Mouse (Mus musculus) kidney, postnatal 0 days (tissue): ENCODE results near the gene Jakmip3. TPM values are rescaled to one million over a fixed set of nuclear protein-coding genes. Genes with fewer than 3 reads are reported as not detected.

Experiments used
- ATAC-seq: fragments of 200-750 bp; cut with Nextera tagmentation; replicated peaks from 2 replicates; pipeline ENCODE4 v1.8.0; 2017; ENCODE audit warnings: low read depth, moderate number of reproducible peaks, moderate TSS enrichment, moderate library complexity; ENCODE audit not compliant: low FRiP score
- DNase-seq: peaks from one replicate; pipeline ENCODE4 v3.0.0-alpha.2; 2016; ENCODE audit warnings: low spot score
- H3K27ac ChIP-seq: fragments of 300-500 bp; sonication (generic); 2 replicates; pipeline ENCODE4 v1.5.1; 2014; ENCODE audit warnings: mild to moderate bottlenecking
- H3K27me3 ChIP-seq: fragments of 300-500 bp; sonication (generic); 2 replicates; pipeline ENCODE4 v1.6.1; 2014; ENCODE audit warnings: low read length, mixed read lengths; ENCODE audit not compliant: insufficient read depth
- H3K36me3 ChIP-seq: fragments of 300-500 bp; sonication (generic); 2 replicates; pipeline ENCODE4 v1.6.1; 2014; ENCODE audit warnings: low read length, mixed read lengths; ENCODE audit not compliant: insufficient read depth
- H3K4me1 ChIP-seq: fragments of 300-500 bp; sonication (generic); replicated peaks from 2 replicates; pipeline ENCODE4 v1.6.1; 2014; ENCODE audit warnings: antibody characterized with exemption, low read length, mixed read lengths; ENCODE audit not compliant: insufficient read depth
- H3K4me2 ChIP-seq: fragments of 300-500 bp; sonication (generic); 2 replicates; pipeline ENCODE4 v1.6.1; 2014; ENCODE audit warnings: mild to moderate bottlenecking, low read length, moderate library complexity, mixed read lengths
- H3K4me3 ChIP-seq: fragments of 300-500 bp; sonication (generic); replicated peaks from 2 replicates; pipeline ENCODE4 v1.5.1; 2014; ENCODE audit warnings: low read depth, low read length
- H3K9ac ChIP-seq: fragments of 300-500 bp; sonication (generic); 2 replicates; pipeline ENCODE4 v1.6.1; 2014; ENCODE audit warnings: low read depth, low read length
- H3K9me3 ChIP-seq: fragments of 300-500 bp; sonication (generic); replicated peaks from 2 replicates; pipeline ENCODE4 v1.6.1; 2016; ENCODE audit warnings: low read length, inconsistent platforms, mixed read lengths
- CTCF ChIP-seq: IDR thresholded peaks from 2 replicates; pipeline ENCODE4 v1.5.1; 2016; ENCODE audit warnings: antibody characterized with exemption, low read depth, mild to moderate bottlenecking, moderate library complexity
- WGBS: fragments of 180-500 bp; shearing (Covaris S2); extraction: QIAGEN DNeasy Blood & Tissue Kit; methylation state at CpG from one replicate; pipeline ENCODE4 v1.1.7; 2014; 5-methylcytosine and 5-hydroxymethylcytosine counted together
- polyA plus RNA-seq: library from polyadenylated mRNA; unstranded; fragments of >200 nt; fragmentation: Nextera tagmentation; extraction: Ambion mirVana; gene quantifications from 2 replicates; pipeline ENCODE4 v1.2.1, GENCODE M21; 2015

The Jakmip3 gene
- polyA plus RNA-seq, 1 experiment from 2014 or later = 0.05 TPM

DNA sequence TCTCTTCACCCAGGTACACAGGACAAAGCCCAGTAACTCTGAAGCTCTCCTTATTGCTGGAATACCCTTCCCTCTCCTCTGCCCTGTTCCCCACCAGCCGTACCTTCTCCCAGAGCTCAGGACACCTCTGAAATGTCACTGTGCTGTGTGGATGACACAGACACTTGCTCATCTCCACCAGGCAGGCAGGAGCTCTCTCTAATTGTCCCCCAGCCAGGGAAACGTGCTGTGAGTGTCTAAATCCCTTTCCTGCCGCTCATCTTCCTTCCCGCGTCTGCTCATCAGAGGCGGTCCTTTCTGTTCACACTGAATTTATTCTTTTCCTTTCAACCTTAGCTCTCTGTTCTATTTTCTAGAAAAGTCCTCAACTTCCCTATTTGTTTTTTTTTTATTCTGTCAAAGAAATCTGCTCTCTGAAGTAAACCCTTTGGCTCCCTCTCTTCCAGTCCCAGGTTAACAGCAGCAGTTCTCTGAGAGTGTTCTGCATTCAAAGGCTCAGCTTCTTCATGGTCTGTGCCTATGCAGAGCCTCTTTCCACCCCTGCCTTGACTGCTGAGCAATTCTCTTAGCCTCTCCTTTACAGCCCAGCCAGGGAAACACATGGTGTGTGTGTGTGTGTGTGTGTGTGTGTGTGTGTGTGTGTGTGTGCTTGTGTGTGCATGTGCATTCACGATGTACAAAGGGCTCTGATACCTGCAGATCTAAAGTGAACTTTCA is 69.4 kb downstream of the Jakmip3 start:
- Histone ChIP-seq H3K27ac (no peak overlapping the region), H3K4me2 (no peak overlapping the region), H3K36me3 (no peaks in the 10 kb centered on the region), H3K9ac (no peak overlapping the region), H3K4me3 (no peak overlapping the region), H3K4me1 (no peaks in the 10 kb centered on the region), H3K9me3 (no peaks in the 10 kb centered on the region), H3K27me3 (no peaks in the 10 kb centered on the region)
- DNase-seq (no peak), ATAC-seq (no peak)
- TF ChIP-seq CTCF = no peak
- 59% methylated on average over 7 of the region's 7 CpGs for WGBS

DNA sequence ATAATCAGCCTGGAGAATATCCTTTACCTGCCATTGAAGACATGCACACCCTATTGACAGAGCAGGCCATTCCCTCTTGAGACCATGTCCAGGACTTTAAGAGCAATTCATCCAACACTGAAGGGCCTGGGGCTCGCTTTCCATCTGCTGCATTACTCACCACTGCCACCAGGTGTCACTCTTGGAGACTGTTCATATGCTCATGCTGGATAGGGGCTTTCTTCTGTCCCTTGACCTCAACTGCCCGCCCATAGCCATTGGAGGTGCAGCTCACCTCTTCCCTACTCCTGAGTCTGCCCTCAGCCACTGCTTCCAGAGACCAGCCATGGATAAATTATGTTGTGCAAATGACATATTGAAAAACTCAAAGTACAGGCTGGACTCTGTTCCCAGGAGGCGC is 70.5 kb downstream of the Jakmip3 start:
- H3K9me3 ChIP-seq = no peaks in the 10 kb centered on the region
- WGBS = 43% methylated on average over 3 of the region's 3 CpGs
- DNase-seq = peak; percentile 58

DNA sequence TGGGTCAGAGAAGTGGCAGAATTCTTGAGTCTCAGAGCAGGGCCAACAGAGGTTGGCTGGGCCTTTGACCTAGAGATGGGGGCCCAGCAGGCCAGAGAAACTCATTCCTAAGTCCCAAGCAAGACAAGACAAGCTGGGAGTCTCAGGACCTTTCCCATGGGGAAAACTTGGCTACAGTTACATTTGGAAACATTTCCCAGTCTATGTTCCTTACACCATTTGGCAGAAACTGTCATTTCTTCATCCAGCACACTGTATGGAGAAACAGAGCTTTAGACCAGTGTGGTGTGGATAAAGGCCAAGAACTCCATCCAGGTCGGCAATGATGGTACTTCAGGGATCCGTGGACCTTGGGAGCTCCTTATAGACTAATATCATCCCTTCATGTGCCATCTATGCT is 71.1 kb downstream of the Jakmip3 start:
- Histone ChIP-seq H3K9ac (no peak overlapping the region), H3K27me3 (no peaks in the 10 kb centered on the region), H3K27ac (no peak overlapping the region), H3K36me3 (no peaks in the 10 kb centered on the region), H3K4me2 (no peak overlapping the region), H3K4me1 (no peaks in the 10 kb centered on the region), H3K9me3 (no peaks in the 10 kb centered on the region), H3K4me3 (no peak overlapping the region)
- WGBS = 83% methylated on average over 2 of the region's 2 CpGs
- no peak for DNase-seq
- no peak for TF ChIP-seq CTCF
- no peak for ATAC-seq

More for the DNA sequence above, 70.5 kb downstream of the Jakmip3 start:
- no peak overlapping the region for H3K27ac ChIP-seq
- no peak overlapping the region for H3K9ac ChIP-seq
- no peak overlapping the region for H3K4me2 ChIP-seq
- no peak overlapping the region for H3K4me3 ChIP-seq
- ATAC-seq = no peak
- H3K4me1 ChIP-seq = no peaks in the 10 kb centered on the region
- H3K36me3 ChIP-seq = no peaks in the 10 kb centered on the region
- TF ChIP-seq CTCF = peak; percentile 88
- no peaks in the 10 kb centered on the region for H3K27me3 ChIP-seq

DNA sequence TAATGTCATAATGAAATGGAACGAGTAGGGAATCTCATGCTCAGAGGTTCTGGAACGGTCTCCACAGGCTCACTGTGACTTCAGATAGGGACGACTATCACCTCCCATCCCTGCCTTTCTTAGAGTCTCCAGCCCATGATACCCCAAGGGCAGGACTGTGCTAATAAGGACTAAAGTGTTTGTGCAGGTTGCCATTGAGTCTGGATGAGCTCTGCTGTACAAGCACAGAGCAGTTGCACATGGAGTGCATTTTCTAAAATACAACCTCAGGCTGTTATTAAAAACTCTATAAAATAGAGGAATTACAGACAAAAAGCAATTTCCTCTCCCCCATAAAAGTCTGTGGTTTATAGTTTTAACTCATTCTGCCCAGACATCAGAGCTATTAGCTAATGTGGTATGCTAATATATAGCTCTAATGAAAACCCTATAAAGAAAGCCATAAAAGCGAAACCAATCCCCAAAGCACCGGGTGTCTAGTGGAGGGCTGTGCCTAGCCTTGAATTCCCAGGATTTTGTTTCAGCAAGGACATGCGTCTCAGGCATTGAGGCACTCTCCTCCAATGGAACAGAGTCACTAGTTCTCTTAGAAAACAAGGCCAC is 72.3 kb downstream of the Jakmip3 start:
- H3K9ac ChIP-seq = no peak overlapping the region
- H3K9me3 ChIP-seq = no peaks in the 10 kb centered on the region
- H3K27me3 ChIP-seq = no peaks in the 10 kb centered on the region
- no peaks in the 10 kb centered on the region for H3K4me1 ChIP-seq
- H3K36me3 ChIP-seq = no peaks in the 10 kb centered on the region
- DNase-seq (peak; percentile 19), ATAC-seq (no peak)
- no peak for TF ChIP-seq CTCF
- 43% methylated on average over 6 of the region's 6 CpGs for WGBS
- no peak overlapping the region for H3K4me3 ChIP-seq
- no peak overlapping the region for H3K4me2 ChIP-seq
- H3K27ac ChIP-seq = no peak overlapping the region

DNA sequence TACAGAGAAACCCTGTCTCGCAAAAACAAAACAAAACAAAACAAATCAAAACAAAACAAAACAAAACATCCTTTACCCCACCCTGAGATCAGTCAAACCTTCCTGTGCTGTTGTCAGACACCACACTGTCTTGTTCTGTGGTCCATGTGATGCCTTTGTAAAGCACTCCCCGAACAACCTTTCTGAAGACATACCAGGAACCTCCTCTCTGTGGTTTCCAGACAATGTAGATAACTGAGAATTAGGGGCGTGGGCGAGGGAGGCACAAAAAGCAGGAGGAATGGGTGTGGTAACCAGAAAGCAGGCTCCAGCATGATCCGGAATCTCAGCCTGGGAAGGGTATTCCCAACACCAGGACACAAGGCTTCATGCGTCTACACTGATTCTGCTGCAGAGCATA is 74.6 kb downstream of the Jakmip3 start:
- H3K9me3 ChIP-seq = no peaks in the 10 kb centered on the region
- 80% methylated on average over 6 of the region's 6 CpGs for WGBS
- no peaks in the 10 kb centered on the region for H3K27me3 ChIP-seq
- no peak for DNase-seq
- no peaks in the 10 kb centered on the region for H3K36me3 ChIP-seq
- no peaks in the 10 kb centered on the region for H3K4me1 ChIP-seq
- H3K4me2 ChIP-seq = no peak overlapping the region
- no peak for TF ChIP-seq CTCF
- no peak overlapping the region for H3K9ac ChIP-seq
- no peak overlapping the region for H3K27ac ChIP-seq
- no peak for ATAC-seq
- no peak overlapping the region for H3K4me3 ChIP-seq

DNA sequence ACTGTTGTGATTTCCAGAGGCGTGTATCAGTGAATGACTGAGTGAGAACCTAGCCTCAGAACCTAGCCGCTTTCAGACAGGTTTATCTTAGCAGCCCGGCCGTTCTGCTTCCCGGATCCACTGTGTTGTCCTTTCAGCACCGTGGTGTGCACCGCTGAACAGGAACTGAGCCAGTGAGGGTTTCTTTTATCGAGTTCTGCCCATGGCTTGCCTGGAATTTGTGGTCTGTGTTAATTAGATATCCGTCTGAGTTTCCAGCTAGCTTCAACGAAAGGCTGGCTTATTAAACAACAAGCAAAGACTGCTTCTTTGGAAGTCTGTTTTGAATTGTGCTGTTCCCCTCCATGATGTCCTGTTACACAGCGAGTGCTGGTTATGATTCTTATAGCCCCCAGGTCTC is 75.8 kb downstream of the Jakmip3 start:
- DNase-seq = peak; percentile 69
- 26% methylated on average over 11 of the region's 11 CpGs for WGBS
- H3K9me3 ChIP-seq = no peaks in the 10 kb centered on the region
- no peak for TF ChIP-seq CTCF
- no peak overlapping the region for H3K4me3 ChIP-seq
- no peak overlapping the region for H3K9ac ChIP-seq
- no peak overlapping the region for H3K4me2 ChIP-seq
- H3K4me1 ChIP-seq = no peaks in the 10 kb centered on the region
- no peak overlapping the region for H3K27ac ChIP-seq
- ATAC-seq = no peak
- no peaks in the 10 kb centered on the region for H3K36me3 ChIP-seq
- no peaks in the 10 kb centered on the region for H3K27me3 ChIP-seq
